Mouse (Mus musculus) embryonic fibroblast, embryonic 13.5 days (primary cell): ENCODE measurements around the gene Cdk18. TPM values are rescaled to one million over a fixed set of nuclear protein-coding genes. Genes with fewer than 3 reads are reported as not detected.

ENCODE experiments used
- H3K27ac ChIP-seq: 2 replicates; pipeline ENCODE4 v1.5.1; 2012; ENCODE audit warnings: low read length, control low read depth, inconsistent platforms; ENCODE audit not compliant: insufficient read depth
- H3K4me1 ChIP-seq: 2 replicates; pipeline ENCODE4 v1.6.1; 2011; ENCODE audit warnings: low read length; ENCODE audit not compliant: control insufficient read depth, insufficient read depth
- H3K4me3 ChIP-seq: 2 replicates; pipeline ENCODE4 v1.5.1; 2011; ENCODE audit warnings: mild to moderate bottlenecking, control low read depth, low read length; ENCODE audit not compliant: insufficient read depth
- CTCF ChIP-seq: IDR thresholded peaks from 2 replicates; pipeline ENCODE4 v1.5.1; 2011; ENCODE audit warnings: mild to moderate bottlenecking, control low read depth, low read length, moderate library complexity, borderline replicate concordance; ENCODE audit not compliant: insufficient read depth
- POLR2A ChIP-seq: IDR thresholded peaks from 2 replicates; pipeline ENCODE4 v1.6.1; 2011; ENCODE audit warnings: low read depth, mild to moderate bottlenecking, control low read depth, low read length, moderate library complexity
- polyA plus RNA-seq: library from polyadenylated mRNA; stranded (reverse); fragments of >200 nt; gene quantifications from 2 replicates; pipeline ENCODE4 v1.2.4, GENCODE M21; 2011; ENCODE audit warnings: low read depth; ENCODE audit not compliant: missing spikeins, insufficient read length

The Cdk18 gene
- polyA plus RNA-seq, 1 experiment: 14.0 TPM

DNA sequence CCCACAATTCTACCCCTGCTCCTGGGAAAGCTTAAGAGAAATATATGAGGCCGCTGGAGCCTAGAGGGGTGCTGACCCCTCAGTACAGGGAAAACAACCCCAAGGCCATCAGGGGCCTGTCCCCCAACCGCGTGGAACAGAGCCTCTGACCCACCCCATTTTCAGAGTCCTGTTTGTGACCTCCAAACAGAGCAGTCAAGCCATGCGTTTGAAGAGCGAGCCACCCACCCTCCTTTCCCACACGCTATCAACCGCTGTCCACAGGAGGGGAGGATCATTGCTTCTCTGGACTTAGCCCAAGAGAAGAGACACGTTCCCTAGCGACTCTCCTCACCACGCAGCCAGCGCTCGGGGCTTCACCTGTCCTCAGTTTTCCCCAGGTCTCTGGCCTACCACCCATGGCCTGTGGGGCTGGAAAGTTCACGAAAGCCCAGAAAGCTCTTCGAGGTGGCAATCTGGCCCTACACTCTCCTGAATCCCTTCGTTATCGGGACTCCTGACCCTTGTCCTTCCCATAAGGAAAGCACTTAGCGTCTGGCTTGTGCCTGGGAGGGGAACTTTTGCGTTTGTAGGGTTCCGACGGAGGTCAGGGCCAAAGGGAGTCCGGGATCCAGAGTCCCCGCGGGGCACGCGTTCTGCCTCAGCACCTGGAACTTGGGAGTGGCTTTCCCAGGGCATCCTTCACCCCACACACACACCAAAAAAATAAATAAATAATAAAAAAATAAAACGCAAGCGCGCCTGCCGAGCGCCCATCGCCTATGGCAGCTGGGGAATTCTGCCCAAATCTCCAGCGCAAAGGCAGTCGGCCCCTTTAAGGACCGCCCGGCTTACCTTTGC is 688 bp downstream of the Cdk18 start:
- TF ChIP-seq CTCF: no peak
- TF ChIP-seq POLR2A: no peak
- no peak overlapping the region for H3K27ac ChIP-seq

DNA sequence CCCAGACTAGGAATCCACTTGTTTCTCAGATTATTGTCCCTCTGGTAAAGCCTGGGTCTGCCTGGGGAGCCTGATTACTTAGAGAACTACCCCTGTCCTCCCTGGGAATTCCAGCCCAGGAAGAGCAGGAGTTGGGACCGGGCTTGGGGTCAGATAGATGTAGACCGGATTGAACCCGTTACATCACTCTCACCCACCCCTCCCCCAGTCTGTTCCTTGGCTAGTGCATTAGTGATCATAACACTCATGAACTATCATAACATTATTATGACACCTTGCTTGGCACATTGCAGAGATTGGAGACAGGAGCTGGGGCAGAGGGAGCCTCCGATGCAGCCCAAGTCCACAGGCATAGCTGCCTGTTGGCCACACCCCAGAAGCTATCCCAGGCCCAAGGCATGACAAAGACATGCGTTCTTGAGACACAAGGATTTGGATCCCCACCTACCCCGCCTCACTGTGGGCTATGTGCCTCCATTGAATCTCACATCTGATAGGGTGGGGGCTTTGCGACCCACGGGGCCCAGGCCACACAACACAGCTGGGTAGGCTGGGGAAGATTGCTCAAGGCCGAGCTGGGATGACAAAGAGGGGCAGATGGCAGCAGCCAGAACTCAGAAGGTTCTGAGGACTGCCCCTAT is 1.4 kb downstream of the Cdk18 start:
- TF ChIP-seq CTCF: no peak
- no peaks in the 10 kb centered on the region for H3K4me1 ChIP-seq
- peak overlapping the region; percentile 76 for H3K4me3 ChIP-seq
- no peak overlapping the region for H3K27ac ChIP-seq

More for the DNA sequence above, 688 bp downstream of the Cdk18 start:
- Histone ChIP-seq H3K4me1 (no peaks in the 10 kb centered on the region), H3K4me3 (peak overlapping the region; percentile 76)

DNA sequence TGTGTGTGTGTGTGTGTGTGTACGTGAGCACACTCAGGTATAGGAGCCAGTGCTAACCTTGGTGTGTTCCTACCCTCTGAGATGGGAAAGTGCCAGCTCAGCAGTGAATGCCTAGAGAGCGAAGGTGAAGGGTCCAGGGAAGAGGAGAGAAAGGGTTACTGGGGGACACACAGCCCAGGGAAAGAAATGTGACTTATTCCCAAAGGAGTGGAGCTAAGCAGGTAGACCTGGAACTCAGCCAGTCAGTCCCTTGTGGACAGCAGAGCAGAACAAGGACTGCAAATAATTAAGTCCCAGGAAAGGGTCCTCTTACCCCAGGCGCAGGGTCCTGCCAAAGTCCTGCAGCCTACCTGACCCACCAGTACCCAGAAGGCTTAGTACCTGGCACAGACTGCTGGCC is 2.6 kb downstream of the Cdk18 start:
- H3K27ac ChIP-seq: no peak overlapping the region
- no peaks in the 10 kb centered on the region for H3K4me1 ChIP-seq
- no peak overlapping the region for H3K4me3 ChIP-seq
- TF ChIP-seq CTCF (no peak), POLR2A (no peak)

DNA sequence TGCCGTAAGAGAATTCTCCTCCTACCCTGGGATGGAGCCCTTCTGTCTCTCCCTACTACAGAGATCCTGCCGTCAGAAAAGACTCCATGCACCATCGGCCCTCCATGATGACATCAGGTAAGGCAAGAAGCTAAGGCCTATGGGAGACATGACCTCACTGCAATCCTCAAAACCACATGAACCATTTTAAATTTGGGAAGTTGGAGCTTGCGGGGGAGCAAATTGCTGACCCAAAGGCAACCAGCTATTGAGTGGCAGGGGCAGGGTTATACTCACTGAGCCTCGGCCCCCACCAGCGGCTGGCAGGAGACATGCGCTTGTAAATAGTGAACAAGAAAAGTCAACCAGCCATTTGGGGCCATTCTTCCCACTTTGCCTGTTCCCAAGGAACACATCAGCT is 3.9 kb downstream of the Cdk18 start:
- TF ChIP-seq CTCF: no peak
- no peak for TF ChIP-seq POLR2A
- H3K4me1 ChIP-seq: no peaks in the 10 kb centered on the region
- no peak overlapping the region for H3K4me3 ChIP-seq
- H3K27ac ChIP-seq: no peak overlapping the region

GRCm38 (mm10) chr1:132128311-132128710 is 11.2 kb downstream of the Cdk18 start:
- no peaks in the 10 kb centered on the region; the same call in 1 of the 2 replicates for H3K4me1 ChIP-seq
- no peak overlapping the region for H3K27ac ChIP-seq
- H3K4me3 ChIP-seq: no peak overlapping the region
- TF ChIP-seq CTCF: no peak

DNA sequence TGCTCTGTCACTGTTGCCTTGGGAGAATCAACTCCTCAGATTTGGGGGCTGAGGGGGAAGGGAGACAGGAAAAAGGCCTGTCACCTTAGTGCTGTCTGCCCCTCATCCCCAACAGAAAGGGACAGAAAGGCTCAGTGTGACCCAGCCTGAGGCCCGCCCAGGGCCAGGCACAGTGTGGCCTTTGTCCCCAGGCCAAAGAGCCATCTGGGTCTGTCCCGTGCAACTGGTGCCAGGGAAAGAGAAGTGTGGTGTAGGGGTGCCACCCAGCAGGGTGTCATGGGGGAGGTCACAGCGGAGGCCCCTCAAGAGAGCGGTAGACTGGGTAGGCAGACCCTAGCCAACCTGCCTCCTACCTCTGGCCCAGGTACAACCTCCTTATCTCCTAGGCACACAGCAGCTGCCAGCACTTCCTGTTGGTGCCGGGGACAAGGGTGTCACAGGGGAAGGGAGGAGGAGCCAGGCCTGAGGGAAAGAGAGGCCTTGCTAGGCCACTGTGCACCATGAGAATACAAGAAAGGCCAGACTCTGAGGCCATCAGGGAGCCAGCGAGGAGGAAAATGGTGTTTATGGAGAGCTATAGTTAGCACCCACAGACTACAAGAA is 13.6 kb downstream of the Cdk18 start:
- H3K27ac ChIP-seq: no peak overlapping the region
- TF ChIP-seq CTCF (no peak), POLR2A (no peak)
- H3K4me1 ChIP-seq: peaks cover 3% of the 10 kb centered on the region; the same call in 1 of the 2 replicates
- no peak overlapping the region for H3K4me3 ChIP-seq

GRCm38 (mm10) chr1:132125249-132125648 is 14.2 kb downstream of the Cdk18 start:
- no peak overlapping the region for H3K4me3 ChIP-seq
- H3K4me1 ChIP-seq: peaks cover 3% of the 10 kb centered on the region; the same call in 1 of the 2 replicates
- H3K27ac ChIP-seq: no peak overlapping the region
- TF ChIP-seq POLR2A (no peak), CTCF (no peak)

GRCm38 (mm10) chr1:132123420-132124014 is 16.0 kb downstream of the Cdk18 start:
- Histone ChIP-seq H3K27ac (no peak overlapping the region), H3K4me3 (no peak overlapping the region), H3K4me1 (peaks cover 3% of the 10 kb centered on the region; the same call in 1 of the 2 replicates)
- TF ChIP-seq CTCF (no peak), POLR2A (no peak)

DNA sequence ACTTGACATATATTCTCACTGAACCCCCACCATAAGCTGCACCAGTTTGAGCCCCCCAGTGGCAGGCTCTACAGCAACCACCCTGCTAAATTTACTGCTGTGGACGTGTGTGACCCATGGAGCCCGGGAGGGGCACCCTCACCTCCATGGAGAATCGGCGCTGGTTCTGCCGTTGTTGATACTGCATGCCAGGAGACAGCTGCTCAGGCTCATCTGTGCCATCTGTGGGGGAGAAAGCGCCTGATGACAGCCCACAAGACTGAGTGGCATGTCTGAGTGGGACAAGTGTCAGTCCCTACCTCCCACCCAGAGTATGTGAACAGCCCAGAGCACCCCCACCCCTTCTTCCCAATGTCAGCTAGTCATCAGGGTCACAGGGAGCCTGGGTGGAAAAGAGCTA is 17.6 kb downstream of the Cdk18 start:
- peaks cover 3% of the 10 kb centered on the region; the same call in 1 of the 2 replicates for H3K4me1 ChIP-seq
- H3K27ac ChIP-seq: no peak overlapping the region
- no peak for TF ChIP-seq CTCF
- TF ChIP-seq POLR2A: no peak
- H3K4me3 ChIP-seq: no peak overlapping the region

GRCm38 (mm10) chr1:132121236-132121635 is 18.2 kb downstream of the Cdk18 start:
- TF ChIP-seq CTCF (no peak), POLR2A (no peak)
- Histone ChIP-seq H3K4me3 (no peak overlapping the region), H3K4me1 (peaks cover 3% of the 10 kb centered on the region; the same call in 1 of the 2 replicates), H3K27ac (no peak overlapping the region)

DNA sequence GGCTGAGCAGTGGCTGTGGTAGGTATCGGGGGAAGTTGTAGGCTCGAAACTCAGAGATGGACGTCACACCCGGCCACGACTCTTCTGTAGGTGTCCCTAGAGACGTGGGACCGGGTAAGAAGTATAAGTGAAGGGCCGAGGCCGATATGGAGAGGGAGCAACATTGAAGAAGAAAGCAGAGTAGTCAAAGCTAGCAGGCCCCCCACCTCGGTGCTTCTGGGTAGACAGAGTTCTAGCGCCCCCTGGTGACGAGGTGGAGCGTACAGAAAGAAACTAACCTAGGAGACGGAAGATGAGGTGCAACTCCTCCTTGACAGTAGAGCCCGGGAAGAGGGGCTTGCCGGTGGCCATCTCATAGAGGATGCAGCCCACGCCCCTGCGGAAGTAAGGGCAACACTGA is 22.9 kb downstream of the Cdk18 start:
- Histone ChIP-seq H3K4me3 (no peak overlapping the region), H3K4me1 (peaks cover 3% of the 10 kb centered on the region; the same call in 1 of the 2 replicates), H3K27ac (no peak overlapping the region)
- TF ChIP-seq CTCF (peak; percentile 56), POLR2A (no peak)
